Mouse (Mus musculus) liver, adult 2 months (tissue): ENCODE results near the gene Zfp459.

Experiments used
- CTCF ChIP-seq: fragments of 200-500 bp; IDR thresholded peaks from 2 replicates; pipeline ENCODE4 v1.5.1; 2011; ENCODE audit warnings: low read depth, low read length, control low read depth
- POLR2A ChIP-seq: fragments of 200-500 bp; IDR thresholded peaks from 2 replicates; pipeline ENCODE4 v1.6.1; 2011; ENCODE audit warnings: low read length, control low read depth; ENCODE audit not compliant: insufficient read depth; ENCODE audit errors: extremely low read depth

GRCm38 (mm10) chr13:67421207-67421857, at the start of gene Zfp459:
- TF ChIP-seq CTCF: no peak
- TF ChIP-seq POLR2A: no peak
